Mouse (Mus musculus) cerebellum, adult 9-10 months (tissue): ENCODE data around the gene Ap1m1.

Source experiments
- DNase-seq: peaks from one replicate; pipeline ENCODE4 v3.0.0; 2022

Gene Ap1m1

GRCm38 (mm10) chr8:72260585-72260984 lies 20.8 kb downstream of the Ap1m1 start:
- no peak for DNase-seq

- DNase-seq, result peak; percentile 24
Observed at GRCm38 (mm10) chr8:72261019-72261418, 21.2 kb downstream of the Ap1m1 start.

DNA sequence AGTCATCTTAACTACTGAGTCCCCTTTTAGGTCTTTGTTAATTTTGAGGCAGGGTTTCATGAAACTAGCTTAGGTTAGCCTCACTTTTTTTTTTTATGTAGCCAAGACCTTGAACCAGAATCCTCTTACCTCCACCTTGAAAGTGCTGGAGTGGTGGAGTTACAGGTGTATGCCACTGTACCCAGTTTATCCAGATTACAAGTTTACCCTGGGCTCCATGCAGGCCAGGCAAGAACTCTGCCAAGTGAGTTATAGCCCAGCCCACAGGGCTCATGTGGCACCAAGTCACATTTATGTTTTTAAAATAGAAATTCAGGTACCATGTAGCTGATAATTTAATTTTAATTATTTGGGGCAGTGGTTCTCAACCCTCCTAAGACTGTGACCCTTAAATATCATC lies 21.6 kb downstream of the Ap1m1 start:
- no peak for DNase-seq

DNA sequence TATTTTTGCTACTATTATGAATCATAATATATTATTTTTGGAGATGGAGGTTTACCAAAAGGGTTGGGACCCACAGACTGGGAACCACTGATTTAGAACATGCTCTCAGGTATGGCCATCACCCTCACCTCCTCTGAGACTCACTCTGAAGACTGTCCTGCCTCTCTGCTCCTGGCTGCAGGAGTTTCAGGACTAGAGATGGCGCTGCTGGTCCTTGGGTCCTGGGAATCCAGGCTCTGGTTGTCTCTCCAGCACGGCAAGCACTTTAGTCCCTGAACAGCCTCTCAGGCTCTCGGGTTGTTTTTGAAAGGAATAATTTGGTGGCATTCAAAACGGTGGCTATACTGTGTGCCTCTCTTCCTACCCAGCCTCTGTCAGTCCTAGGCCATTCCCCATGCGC lies 22.1 kb downstream of the Ap1m1 start:
- DNase-seq, result no peak

DNA sequence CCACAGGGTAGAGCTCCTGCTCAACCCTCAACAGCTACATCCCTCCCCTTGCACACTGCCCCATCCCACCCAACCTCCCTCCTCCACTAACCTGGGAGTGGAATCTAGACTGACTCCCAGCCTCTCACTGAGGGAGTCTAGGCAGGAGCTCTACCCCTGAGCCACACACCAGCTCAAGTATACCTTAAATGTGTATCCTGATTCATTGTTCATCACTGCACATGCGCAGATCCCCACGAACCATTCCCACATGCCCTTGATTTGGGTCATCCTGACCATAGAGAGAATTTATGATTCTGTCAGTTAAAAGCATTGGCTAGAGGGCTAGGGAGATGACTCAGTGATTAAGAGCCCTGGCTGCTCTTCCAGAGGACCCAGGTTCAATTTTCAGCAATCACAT lies 22.9 kb downstream of the Ap1m1 start:
- no peak for DNase-seq

DNA sequence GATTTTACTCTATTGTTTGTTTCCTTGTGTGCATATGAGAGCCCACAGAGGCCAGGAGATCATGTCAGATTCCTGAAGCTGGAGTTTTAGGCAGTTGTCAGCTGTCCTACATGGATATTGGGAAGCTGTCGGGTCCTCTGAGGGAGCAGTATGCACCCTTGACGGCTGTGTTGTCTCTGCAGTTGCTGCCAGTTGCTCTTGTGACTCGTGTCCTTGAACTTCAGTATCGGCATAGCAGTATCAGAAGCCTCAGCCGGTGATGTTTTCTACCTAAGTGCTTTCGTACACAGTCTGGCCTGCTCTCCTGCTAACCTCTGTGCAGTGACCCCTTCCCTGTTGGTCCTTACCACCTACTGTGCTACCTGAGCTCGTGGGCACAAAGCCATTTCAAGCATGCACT lies 23.6 kb downstream of the Ap1m1 start:
- no peak for DNase-seq

DNA sequence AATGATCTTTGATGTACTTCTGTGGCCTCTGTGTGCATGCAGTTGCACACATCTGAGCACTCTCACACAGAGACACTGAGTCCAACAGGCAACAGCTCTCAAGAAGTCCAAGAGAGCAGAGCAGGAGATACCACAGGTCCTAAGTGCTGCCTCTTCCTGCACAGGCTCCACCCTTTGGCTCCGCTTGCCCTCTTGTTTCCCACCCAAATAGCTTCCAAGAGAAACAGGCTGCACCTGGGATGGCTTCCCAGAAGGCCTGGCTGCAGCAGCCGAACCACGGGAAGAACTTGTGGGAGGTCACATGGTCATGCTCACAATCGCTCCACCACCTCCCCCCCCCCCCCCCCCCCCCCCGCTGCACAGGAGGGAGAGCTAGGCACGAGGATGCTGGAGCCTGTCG lies 25.5 kb downstream of the Ap1m1 start:
- no peak for DNase-seq

DNA sequence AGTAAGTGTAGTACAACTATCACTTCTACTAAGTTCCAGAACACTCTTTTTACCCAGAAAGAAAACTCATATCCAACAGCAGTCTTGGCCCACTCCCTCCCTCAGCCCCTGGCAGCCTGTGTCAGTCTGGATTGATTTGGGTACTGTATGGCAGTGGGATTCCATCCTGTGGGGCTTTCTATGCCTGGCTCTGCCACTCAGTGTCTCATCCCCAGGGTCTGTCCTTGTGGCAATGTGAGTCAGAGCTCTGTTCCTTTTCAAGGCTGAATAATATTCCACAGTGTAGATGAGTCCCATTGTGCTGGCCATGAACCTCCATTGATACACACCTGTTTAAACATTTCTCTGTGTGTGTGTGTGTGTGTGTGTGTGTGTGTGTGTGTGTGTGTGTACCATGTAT lies 26.9 kb downstream of the Ap1m1 start:
- DNase-seq, result no peak

GRCm38 (mm10) chr8:72267106-72267505 lies 27.3 kb downstream of the Ap1m1 start:
- no peak for DNase-seq

DNA sequence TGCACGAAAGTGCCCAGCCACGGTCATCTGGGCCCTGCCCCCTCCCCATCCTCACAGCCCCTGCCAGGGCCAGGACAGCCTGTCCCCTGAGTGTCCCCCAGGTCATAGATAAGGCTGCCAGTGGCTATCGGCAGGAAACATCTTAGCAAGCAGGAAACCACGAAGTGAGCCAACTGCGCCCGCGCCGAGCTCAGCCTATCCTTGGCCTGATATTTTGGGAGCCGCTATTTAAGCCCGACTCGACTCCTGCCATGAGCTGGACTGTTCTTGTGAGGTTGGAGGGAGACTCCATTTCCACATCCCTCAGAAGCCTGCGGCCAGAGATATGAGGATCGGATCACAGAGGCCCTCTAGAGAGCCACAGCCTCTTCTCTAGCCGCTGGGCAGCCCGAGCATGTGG lies 28.5 kb downstream of the Ap1m1 start:
- DNase-seq, result no peak

DNA sequence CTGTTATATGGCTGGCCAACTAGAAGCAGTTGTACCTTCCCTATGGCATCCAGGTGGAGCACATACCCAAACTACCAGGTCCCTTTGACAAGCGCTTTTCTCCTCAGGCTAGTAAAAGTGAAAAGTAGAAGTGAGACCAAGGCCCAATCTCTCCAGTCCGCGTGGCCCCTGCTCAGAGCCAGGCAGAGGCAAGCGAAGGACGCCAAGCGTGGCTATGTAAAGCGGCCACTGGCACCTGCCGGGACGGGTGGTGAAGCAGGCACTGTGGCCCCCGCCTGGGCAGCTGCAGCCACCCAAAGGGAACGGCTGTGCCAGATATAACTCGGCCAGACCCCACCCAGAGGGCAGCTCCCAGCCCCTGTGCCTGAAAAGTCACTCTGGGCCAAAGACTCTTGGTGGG lies 30.8 kb downstream of the Ap1m1 start:
- DNase-seq, result no peak

DNA sequence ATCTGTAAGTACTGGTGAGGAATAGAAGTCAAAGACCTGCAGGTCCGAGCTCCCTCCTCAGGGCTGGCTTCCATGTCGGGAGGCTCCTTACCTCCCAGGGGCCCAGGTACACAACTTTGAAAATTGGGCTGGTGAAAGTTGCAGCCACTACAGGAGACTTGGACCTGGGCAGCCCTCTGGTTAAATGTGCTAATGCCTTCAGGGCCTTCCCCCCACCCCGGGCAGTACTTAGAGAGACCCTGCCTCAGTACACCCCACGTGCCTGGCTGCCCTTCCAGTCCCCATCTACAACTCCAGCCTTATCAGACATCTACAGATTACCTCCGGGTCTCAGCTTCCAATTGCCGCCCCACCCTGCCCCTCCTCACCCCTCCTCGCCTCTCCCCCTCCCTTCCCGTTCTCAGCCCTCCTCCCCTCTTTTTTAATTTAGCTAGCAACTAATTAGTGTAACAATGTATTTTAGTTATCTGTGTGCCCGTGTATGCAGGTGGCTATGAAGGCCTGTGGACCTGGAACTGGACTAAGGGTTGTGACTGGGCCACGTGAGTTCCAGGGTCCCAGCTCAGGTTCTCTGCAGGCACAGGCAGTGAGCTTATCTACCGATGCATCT lies 31.3 kb downstream of the Ap1m1 start:
- no peak for DNase-seq

DNA sequence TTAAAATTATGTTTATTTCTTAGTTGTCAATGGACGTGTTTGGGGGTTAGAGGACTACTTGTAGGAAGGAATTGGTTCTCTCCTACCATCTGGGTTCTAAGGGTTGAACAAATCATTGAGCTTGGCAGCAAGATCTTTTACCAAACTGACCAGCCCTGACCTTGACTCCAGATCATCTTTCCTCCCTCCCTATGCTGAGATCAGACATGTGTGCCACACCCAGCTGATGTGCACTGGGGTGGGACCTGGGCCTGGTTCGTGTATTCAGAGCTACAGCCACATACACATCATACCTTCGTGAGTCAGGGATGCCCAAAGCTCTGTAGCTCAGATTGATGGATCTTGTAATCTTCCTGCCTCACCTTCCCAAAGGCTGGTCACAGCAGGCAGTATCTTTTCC lies 31.9 kb downstream of the Ap1m1 start:
- no peak for DNase-seq

DNA sequence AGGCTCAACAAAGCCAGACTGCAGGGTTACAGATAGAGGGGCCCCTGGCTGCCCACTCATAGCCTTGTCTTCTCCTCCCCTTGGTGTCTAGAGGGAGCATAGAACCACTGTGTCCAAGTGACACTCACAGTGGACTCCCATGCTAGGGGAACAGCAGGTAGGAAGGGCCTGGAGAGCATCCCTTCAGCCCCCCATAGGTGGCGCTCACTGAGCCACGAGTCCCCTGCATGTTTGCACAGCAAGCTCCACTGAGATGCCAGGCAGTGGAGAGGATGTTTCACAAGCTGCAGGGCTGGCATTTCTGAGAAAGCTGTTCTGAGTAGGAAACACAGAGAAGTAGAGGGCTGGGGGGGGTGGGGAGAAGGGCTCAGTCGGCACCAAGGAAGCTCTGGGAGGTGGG lies 32.5 kb downstream of the Ap1m1 start:
- no peak for DNase-seq

- no peak for DNase-seq
Observed at GRCm38 (mm10) chr8:72273111-72273770, 33.4 kb downstream of the Ap1m1 start.

DNA sequence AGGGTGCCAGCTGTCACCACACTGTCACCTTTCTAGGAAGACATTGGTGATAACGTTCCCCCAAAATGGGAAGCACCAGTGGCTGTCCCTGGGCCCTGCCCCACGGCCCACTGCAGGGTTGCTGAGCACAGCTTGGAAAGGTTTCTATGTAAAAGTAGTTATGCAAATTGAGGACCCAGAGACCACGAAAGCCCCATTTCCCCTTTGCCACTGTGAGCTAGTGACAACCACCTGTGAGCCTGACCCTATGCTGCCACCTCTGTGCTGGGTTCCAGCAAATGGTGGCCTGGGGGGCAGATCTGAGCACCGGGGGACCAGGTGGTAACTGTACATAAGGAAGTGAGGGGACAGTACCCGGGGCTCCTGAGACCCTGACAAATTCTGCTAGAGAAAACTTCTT lies 34.0 kb downstream of the Ap1m1 start:
- DNase-seq, result no peak

DNA sequence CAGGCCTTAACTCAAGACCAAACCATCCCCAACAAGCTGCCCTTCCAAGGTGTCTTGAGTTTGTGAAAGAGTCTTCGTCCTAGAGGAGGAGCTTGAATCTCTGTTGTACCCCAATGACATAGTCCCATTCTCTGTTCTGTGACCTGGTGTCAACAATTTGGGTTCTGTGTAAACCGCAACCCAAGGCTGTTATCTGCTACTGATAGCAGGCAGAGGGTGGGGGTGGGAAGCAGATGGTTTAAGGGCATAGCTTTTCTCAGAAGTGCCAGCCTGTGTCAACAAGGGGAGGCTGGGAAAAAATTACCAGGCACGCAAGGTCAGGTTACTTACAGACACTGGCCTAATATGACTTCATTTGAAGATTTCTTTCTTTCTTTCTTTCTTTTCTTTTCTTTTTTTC lies 37.4 kb downstream of the Ap1m1 start:
- DNase-seq, result no peak

GRCm38 (mm10) chr8:72279151-72279550 lies 39.3 kb downstream of the Ap1m1 start:
- DNase-seq, result no peak

DNA sequence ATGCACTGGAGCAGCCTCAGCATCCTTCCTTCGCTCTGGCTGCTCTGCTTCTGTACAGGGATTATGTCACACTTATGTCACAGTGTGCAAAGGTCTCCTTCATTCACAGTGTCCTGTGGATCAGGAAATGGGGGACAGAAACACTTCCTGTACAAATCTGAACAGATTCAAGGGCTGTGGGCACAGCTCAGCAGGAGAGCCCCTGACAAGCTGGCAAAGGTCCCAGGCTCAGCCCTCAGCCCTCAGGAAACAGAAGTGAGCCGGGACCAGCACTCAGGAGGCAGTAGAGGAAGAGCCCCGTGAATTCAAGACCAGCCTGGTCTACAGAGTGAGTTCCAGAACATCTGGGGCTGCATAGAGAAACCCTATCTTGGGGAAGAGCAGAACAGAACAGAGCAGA lies 41.8 kb downstream of the Ap1m1 start:
- no peak for DNase-seq

GRCm38 (mm10) chr8:72285285-72285684 lies 45.5 kb downstream of the Ap1m1 start:
- DNase-seq, result no peak

GRCm38 (mm10) chr8:72289051-72289450 lies 49.2 kb downstream of the Ap1m1 start:
- DNase-seq, result no peak

GRCm38 (mm10) chr8:72291104-72291503 lies 51.3 kb downstream of the Ap1m1 start:
- DNase-seq, result no peak

GRCm38 (mm10) chr8:72293309-72293708 lies 53.5 kb downstream of the Ap1m1 start:
- DNase-seq, result no peak

DNA sequence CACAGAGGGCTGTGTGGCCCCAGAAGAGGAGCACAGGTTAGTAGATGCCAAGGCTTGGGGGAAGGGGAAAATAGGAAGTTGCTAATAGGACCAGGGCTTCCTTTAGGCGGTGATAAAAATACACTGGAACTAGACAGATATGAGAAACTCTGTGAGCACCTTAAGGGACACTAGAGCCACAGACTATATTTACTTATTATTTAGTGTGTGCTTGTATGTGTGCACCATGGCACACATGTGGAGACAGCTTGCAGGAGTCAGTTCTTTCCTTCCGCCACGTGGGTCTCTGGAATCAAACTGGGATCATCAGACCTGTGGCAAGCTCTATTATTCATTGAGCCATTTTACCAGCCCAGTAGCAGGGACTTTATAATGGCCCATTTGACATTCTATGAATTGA lies 55.3 kb downstream of the Ap1m1 start:
- DNase-seq, result no peak

DNA sequence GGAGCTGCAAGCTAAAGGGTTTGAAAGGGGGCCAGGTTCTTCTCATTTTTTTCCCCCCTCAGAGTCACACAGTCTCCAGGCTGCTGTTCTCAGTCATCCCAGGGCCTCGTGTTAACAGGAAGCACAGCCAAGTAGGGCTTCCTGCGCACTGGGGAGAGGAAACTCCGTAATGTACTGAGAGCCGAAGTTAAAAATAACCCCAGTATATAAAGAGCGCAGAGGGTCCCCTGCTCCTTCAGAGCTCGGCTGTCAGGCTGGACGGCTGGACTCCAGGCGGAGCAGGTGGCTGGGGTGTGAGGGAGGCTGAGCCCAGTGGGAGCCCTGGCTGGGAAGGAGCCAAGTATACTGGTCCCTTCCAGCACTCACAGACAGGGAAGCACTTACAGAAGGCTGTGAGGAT lies 55.9 kb downstream of the Ap1m1 start:
- peak; percentile 88 for DNase-seq
